Mouse (Mus musculus) heart, embryonic 15.5 days (tissue): ENCODE results near the gene Ap2b1. TPM values are rescaled to one million over a fixed set of nuclear protein-coding genes. Genes with fewer than 3 reads are reported as not detected.
A peak's percentile ranks its signal among the peaks of the same experiment; 100 is the strongest.
"Not testable (repeated sequence)": the region's sequence is repeated elsewhere in the genome, so short reads cannot be mapped to it uniquely, and the experiment has no call there.

ENCODE experiments used
- ATAC-seq: fragments of 200-750 bp; cut with Nextera tagmentation; replicated peaks from 2 replicates; pipeline ENCODE4 v1.8.0; 2017; ENCODE audit warnings: low read depth, moderate TSS enrichment; ENCODE audit not compliant: insufficient number of reproducible peaks, insufficient read depth, low FRiP score
- H3K27ac ChIP-seq: fragments of 300-500 bp; sonication (generic); 2 replicates; pipeline ENCODE4 v1.5.1; 2015; ENCODE audit warnings: mild to moderate bottlenecking, inconsistent platforms
- H3K27me3 ChIP-seq: fragments of 300-500 bp; sonication (generic); 2 replicates; pipeline ENCODE4 v1.6.1; 2015; ENCODE audit warnings: inconsistent platforms
- H3K36me3 ChIP-seq: fragments of 300-500 bp; sonication (generic); 2 replicates; pipeline ENCODE4 v1.6.1; 2015; ENCODE audit warnings: mild to moderate bottlenecking, inconsistent platforms
- H3K4me1 ChIP-seq: fragments of 300-500 bp; sonication (generic); replicated peaks from 2 replicates; pipeline ENCODE4 v1.6.1; 2015; ENCODE audit warnings: inconsistent platforms
- H3K4me2 ChIP-seq: fragments of 300-500 bp; sonication (generic); 2 replicates; pipeline ENCODE4 v1.6.1; 2015; ENCODE audit warnings: inconsistent platforms, mild to moderate bottlenecking, moderate library complexity
- H3K4me3 ChIP-seq: fragments of 300-500 bp; sonication (generic); 2 replicates; pipeline ENCODE4 v1.5.1; 2015; ENCODE audit warnings: mild to moderate bottlenecking, inconsistent platforms
- H3K9ac ChIP-seq: fragments of 300-500 bp; sonication (generic); 2 replicates; pipeline ENCODE4 v1.6.1; 2015; ENCODE audit warnings: mild to moderate bottlenecking, inconsistent platforms
- H3K9me3 ChIP-seq: fragments of 300-500 bp; sonication (generic); replicated peaks from 2 replicates; pipeline ENCODE4 v1.6.1; 2016; ENCODE audit warnings: inconsistent platforms
- WGBS: fragments of 180-500 bp; shearing (Covaris S2); methylation state at CpG from one replicate; pipeline ENCODE4 v1.1.7; 2015; ENCODE audit warnings: mixed read lengths; 5-methylcytosine and 5-hydroxymethylcytosine counted together
- polyA plus RNA-seq: library from polyadenylated mRNA; unstranded; fragments of >200 nt; fragmentation: Nextera tagmentation; extraction: Ambion mirVana; gene quantifications from 2 replicates; pipeline ENCODE4 v1.2.1, GENCODE M21; 2015

Ap2b1 gene
- polyA plus RNA-seq, 1 experiment from 2014 or later, result 32.1 TPM

DNA sequence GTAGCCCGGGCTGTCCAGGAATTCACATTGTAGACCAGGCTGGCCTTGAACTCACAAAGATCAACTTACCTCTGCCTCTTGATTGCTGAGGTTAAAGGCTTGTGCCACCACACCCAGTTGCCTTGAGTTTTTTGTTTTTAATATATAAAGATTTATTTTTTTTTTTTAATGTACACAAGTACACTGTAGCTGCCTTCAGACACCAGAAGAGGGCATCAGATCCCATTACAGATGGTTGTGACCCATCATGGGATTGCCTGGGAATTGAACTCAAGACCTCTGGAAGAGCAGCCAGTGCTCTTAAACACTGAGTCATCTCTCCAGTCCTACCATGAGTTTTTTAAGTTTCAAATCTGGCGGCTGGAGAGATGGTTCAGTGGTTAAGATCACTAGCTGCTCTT is 2.6 kb downstream of the Ap2b1 start:
- Histone ChIP-seq H3K4me2 (no peak overlapping the region; the same call in 1 of the 2 replicates), H3K4me3 (no peak overlapping the region), H3K36me3 (peaks cover 8% of the 10 kb centered on the region; the same call in 1 of the 2 replicates), H3K27me3 (no peaks in the 10 kb centered on the region), H3K9me3 (no peaks in the 10 kb centered on the region), H3K27ac (no peak overlapping the region), H3K4me1 (peaks cover 35% of the 10 kb centered on the region), H3K9ac (no peak overlapping the region)
- ATAC-seq, result no peak
- WGBS, result 64% methylated on average over 2 of the region's 2 CpGs

DNA sequence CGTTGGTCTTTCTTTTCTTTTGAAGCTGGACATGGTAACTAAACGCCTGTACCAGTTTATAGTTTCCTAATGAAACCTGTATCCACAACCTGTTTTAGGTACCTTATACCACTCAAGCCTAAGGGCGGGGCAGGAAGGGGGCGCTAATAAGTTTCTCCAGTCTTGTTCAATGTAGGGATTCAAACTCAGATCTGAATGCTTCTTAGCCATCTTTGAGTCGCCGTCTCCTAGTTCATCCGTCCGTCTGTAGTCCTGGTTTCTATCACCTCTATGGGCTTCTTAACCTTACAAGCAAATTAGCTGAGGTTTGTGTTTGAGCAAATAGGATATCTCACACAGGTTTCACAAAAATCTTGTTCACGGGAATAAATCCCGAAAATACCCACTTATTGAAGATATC is 3.3 kb downstream of the Ap2b1 start:
- peak overlapping the region; percentile 80 for H3K4me2 ChIP-seq
- H3K4me1 ChIP-seq, result peaks cover 38% of the 10 kb centered on the region
- peak overlapping the region; percentile 92 for H3K4me3 ChIP-seq
- peaks cover 1% of the 10 kb centered on the region; the same call in 1 of the 2 replicates for H3K36me3 ChIP-seq
- H3K9ac ChIP-seq, result peak overlapping the region; percentile 86
- H3K27ac ChIP-seq, result peak overlapping the region; percentile 92
- H3K9me3 ChIP-seq, result no peaks in the 10 kb centered on the region
- H3K27me3 ChIP-seq, result no peaks in the 10 kb centered on the region
- WGBS, result 8% methylated on average over 10 of the region's 10 CpGs
- ATAC-seq, result no peak

DNA sequence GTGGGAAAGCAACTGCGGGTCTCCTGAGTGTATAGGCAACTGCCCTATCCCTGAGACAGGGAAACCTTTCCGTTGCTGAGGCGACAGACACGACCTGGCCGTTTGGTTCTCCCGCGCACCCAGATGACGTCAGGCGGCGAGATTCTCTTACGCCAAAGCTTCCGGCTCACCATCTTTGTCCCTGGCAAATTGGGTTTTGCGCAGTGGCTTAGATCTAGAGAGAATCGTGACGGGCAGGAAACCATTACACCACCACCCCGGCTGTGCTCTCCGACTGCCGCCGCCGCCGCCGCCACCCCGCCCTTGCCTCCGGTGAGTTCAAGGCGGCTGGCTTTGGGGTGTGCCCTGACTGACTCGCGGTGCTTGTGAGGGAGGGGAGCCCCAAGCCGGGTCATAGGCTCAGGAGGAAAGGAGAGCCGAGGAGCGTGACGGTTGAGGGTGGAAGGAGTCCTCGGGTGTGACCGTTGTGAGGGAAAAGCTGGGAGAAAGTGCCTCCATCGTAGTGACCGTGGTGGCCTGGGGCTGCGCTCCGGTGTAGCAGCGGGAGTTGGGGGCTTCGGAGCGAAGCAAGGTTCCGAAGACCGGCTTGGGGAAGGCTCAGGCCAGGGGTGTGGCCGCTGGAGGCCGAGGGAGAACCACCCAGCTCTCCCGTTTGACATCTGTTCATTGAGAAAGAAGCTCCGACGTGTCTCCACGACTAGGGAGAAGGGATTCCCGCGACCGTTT is 3.9 kb downstream of the Ap2b1 start, which contains the start of gene Pex12:
TSS of gene Pex12 (minus strand) at position 61 of the 726 bp plus-strand sequence.
- WGBS, result under 1% methylated on average over 51 of the region's 51 CpGs
- H3K27me3 ChIP-seq, result no peaks in the 10 kb centered on the region

DNA sequence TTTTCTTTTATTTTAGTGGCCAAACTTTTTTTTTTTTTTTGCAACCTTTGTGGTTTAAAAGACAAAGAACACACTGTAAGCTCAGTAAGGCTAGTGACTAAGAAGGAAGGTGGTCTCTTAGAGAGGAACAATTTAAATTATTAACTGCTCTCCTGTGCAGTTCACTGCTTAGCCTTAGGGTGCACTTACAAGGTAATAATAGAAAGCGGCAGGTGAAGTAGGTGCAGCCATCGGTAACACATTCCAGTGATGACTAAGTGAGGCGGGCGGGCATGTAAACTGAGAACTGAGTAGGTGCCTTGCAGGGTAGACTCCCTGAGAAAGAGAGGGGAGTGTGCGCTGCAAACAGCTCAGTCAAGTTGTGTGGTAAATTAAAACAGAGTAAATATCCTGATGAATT is 4.9 kb downstream of the Ap2b1 start:
- Histone ChIP-seq H3K27ac (no peak overlapping the region), H3K36me3 (0 out of 2 replicates have a peak, but pooled peaks cover 2% of the 10 kb centered on the region), H3K4me2 (peak overlapping the region; percentile 80), H3K4me1 (peaks cover 25% of the 10 kb centered on the region), H3K9ac (peak overlapping the region; percentile 41; the same call in 1 of the 2 replicates), H3K9me3 (no peaks in the 10 kb centered on the region), H3K4me3 (peak overlapping the region; percentile 92), H3K27me3 (no peaks in the 10 kb centered on the region)
- 30% methylated on average over 5 of the region's 5 CpGs for WGBS
- no peak for ATAC-seq

More for the DNA sequence above, 3.9 kb downstream of the Ap2b1 start, which contains the start of gene Pex12:
- H3K36me3 ChIP-seq, result no peaks in the 10 kb centered on the region
- H3K27ac ChIP-seq, result peak within 1 kb of the TSS; percentile 92
- peak; percentile 58 for ATAC-seq
- peak within 1 kb of the TSS; percentile 86 for H3K9ac ChIP-seq
- H3K4me2 ChIP-seq, result peak within 1 kb of the TSS; percentile 80
- peaks cover 32% of the 10 kb centered on the region for H3K4me1 ChIP-seq
- H3K9me3 ChIP-seq, result no peaks in the 10 kb centered on the region
- peak within 1 kb of the TSS; percentile 92 for H3K4me3 ChIP-seq

DNA sequence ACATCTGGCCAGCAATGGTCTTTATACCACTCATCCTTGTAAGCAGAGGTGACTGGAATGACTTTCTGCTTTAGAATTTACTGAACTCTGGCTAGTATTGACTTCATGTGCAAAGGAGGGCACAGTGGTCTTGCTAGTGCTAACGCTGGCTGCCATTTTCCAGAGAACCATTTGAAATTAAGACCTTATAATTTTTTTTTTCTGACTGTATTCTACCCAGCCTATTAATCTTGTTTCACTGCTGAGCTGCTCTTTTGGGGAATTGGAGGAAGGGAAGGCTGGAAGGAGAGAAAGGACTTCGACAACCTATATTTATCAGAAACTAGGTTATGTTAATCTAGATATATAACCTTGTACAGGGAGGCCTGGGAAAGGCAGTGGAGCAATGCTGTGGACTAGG is 5.7 kb downstream of the Ap2b1 start:
- 0 out of 2 replicates have a peak, but pooled peaks cover 5% of the 10 kb centered on the region for H3K36me3 ChIP-seq
- no peaks in the 10 kb centered on the region for H3K9me3 ChIP-seq
- no peak overlapping the region for H3K4me3 ChIP-seq
- H3K27ac ChIP-seq, result no peak overlapping the region
- no peaks in the 10 kb centered on the region for H3K27me3 ChIP-seq
- WGBS, result 85% methylated on average over 2 of the region's 2 CpGs
- H3K9ac ChIP-seq, result no peak overlapping the region
- no peak for ATAC-seq
- 0 out of 2 replicates have a peak overlapping the region, but pooled peaks have one; percentile 80 for H3K4me2 ChIP-seq
- peaks cover 25% of the 10 kb centered on the region for H3K4me1 ChIP-seq

DNA sequence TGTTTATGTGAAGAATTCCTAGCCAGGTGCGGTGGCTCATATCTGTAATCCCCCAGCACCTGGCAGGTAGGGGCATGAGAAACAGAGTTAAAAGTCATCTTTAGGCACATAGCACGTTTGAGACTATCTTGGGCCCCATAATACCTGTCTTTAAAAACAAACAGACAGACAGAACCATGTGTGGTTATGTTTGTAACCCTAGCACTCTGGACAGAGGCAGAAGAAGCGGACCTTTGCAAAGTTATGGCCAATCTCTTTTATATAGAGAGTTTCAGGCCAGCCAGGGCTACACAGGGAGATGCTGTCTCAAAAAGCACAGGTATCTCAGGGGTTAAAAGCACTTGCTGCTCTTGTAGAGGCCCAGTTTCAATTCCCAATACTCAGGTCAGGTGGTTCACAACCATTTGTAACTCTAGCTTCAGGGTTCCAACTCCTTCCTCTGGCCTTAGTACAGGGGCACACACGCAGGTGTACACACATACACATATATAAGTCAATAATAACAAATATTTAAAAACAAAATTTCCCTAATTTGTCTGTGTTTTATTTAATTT is 8.0 kb downstream of the Ap2b1 start:
- Histone ChIP-seq H3K9me3 (no peaks in the 10 kb centered on the region), H3K4me3 (no peak overlapping the region), H3K9ac (no peak overlapping the region), H3K4me1 (peaks cover 25% of the 10 kb centered on the region), H3K4me2 (no peak overlapping the region), H3K36me3 (0 out of 2 replicates have a peak, but pooled peaks cover 5% of the 10 kb centered on the region), H3K27me3 (no peaks in the 10 kb centered on the region), H3K27ac (no peak overlapping the region)
- 78% methylated on average over 4 of the region's 4 CpGs for WGBS
- ATAC-seq, result no peak

DNA sequence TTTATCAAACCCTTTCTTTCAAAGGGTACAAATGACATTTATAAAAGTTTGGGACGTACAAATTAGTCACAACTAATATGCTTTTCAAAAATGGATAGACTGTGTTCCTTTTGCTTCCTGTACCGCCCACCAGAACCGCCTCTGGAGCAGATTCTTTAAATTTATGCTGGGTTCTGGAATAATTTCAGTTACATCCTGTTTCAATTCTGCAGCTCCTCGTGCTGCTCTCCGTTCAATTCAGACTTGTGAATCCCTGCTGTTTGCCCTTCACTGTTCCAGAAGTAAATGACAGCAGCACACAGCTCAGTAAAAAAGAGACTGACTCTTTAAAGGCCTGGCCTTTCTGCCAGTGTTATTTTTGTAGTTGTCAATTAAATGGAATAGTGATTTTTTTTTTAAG is 13.6 kb downstream of the Ap2b1 start:
- no peak for ATAC-seq
- Histone ChIP-seq H3K4me2 (no peak overlapping the region), H3K36me3 (peaks cover 15% of the 10 kb centered on the region; the same call in 1 of the 2 replicates), H3K4me3 (no peak overlapping the region), H3K9me3 (no peaks in the 10 kb centered on the region), H3K4me1 (no peaks in the 10 kb centered on the region), H3K27ac (no peak overlapping the region), H3K27me3 (no peaks in the 10 kb centered on the region), H3K9ac (no peak overlapping the region)
- WGBS, result 79% methylated on average over 5 of the region's 5 CpGs

DNA sequence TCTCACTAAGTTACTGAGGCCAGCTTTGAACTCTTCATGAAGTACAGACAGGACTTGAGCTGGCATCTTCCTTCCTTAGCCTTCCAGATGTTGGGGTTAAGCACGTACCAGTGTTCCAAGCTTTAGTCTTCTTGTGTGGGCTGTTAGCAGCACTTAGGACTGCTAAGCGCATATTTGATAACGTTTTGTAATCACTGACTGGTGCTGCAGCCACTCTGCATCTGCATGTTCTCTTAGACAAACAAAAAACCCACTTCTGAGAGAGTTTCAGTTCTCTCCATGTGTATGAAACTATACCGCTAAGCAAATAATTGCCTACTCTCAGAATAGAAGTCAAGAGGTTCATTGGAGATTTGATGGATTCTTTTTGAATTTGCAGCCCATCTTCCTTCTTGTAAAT is 20.2 kb downstream of the Ap2b1 start:
- WGBS, result 68% methylated on average over 4 of the region's 4 CpGs
- Histone ChIP-seq H3K4me3 (no peak overlapping the region), H3K4me2 (no peak overlapping the region), H3K9ac (no peak overlapping the region), H3K27ac (no peak overlapping the region), H3K27me3 (no peaks in the 10 kb centered on the region), H3K36me3 (peaks cover 52% of the 10 kb centered on the region), H3K4me1 (no peaks in the 10 kb centered on the region), H3K9me3 (no peaks in the 10 kb centered on the region)
- no peak for ATAC-seq

DNA sequence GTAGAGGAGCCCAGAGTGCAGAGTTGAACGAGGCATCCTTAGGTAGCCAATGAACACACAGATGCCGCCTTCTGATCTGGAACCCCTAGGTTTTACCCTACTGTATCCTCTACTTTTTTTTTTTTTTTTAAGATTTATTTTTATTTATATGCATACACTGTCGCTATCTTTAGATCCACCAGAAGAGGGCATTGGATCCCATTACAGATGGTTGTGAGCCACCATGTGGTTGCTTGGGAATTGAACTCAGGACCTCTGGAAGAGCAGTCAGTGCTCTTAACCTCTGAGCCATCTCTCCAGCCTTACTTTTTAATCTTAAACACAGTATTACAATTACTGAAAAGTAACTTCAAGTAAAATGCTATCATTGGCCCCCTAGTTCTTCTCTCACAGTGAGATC is 27.9 kb downstream of the Ap2b1 start:
- H3K4me2 ChIP-seq, H3K27ac ChIP-seq, H3K27me3 ChIP-seq, H3K4me1 ChIP-seq, ATAC-seq, H3K9ac ChIP-seq, H3K9me3 ChIP-seq, H3K4me3 ChIP-seq: not testable (repeated sequence)
- peaks cover 68% of the 10 kb centered on the region for H3K36me3 ChIP-seq
- 83% methylated on average over 3 of the region's 3 CpGs for WGBS

DNA sequence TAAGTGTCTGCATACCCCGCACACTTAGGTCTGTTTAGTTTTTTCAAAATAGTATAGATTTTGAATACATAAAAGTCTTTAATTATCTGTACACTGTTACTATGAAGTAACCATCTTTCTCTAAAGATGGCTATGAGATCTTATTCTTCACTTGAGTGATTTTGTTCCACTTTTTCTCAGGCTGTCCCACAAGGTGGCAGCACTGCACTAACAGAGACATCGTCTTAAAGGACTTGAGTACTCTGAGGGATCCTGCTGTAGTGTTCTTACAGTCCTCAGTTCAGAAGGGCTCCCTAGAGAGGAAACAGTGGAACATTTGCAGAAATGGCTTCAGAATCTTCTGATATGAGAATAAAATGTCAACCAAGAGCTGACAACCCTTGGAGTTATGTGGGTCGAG is 28.6 kb downstream of the Ap2b1 start:
- WGBS, result 62% methylated on average over 3 of the region's 3 CpGs

DNA sequence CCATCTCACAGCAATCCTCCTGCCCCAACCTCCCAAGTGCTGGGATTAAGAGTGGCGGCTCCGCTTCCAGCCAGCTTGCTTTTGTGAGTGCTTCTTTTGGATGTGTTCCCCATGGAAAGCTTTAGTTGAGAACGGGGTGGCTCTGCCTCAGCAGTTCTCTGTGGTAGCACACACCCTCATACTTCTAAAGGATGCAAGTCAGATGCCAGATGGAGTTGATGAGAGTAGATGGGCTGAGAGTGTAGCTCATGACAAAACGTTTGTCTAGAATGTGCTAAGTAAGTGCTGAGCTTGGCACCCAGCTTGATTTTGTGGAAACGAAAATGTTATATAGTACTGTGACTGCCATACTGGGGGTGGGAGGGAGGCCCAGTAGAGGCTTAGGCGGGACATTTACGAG is 37.0 kb downstream of the Ap2b1 start:
- Histone ChIP-seq H3K9me3 (no peaks in the 10 kb centered on the region), H3K4me1 (no peaks in the 10 kb centered on the region), H3K27me3 (no peaks in the 10 kb centered on the region), H3K4me2 (no peak overlapping the region), H3K27ac (no peak overlapping the region), H3K36me3 (peaks cover 65% of the 10 kb centered on the region), H3K4me3 (no peak overlapping the region), H3K9ac (no peak overlapping the region)
- 84% methylated on average over 7 of the region's 7 CpGs for WGBS
- ATAC-seq, result no peak

More for the DNA sequence above, 28.6 kb downstream of the Ap2b1 start:
- H3K27ac ChIP-seq, result no peak overlapping the region
- no peaks in the 10 kb centered on the region for H3K4me1 ChIP-seq
- H3K36me3 ChIP-seq, result peaks cover 61% of the 10 kb centered on the region
- no peaks in the 10 kb centered on the region for H3K9me3 ChIP-seq
- no peak for ATAC-seq
- H3K27me3 ChIP-seq, result no peaks in the 10 kb centered on the region
- H3K4me3 ChIP-seq, result no peak overlapping the region
- no peak overlapping the region for H3K4me2 ChIP-seq
- H3K9ac ChIP-seq, result no peak overlapping the region
